Mouse (Mus musculus) embryonic facial prominence, embryonic 14.5 days (tissue): ENCODE measurements around the gene Rpl37a. TPM values are rescaled to one million over a fixed set of nuclear protein-coding genes. Genes with fewer than 3 reads are reported as not detected.

ENCODE experiments used
- ATAC-seq: fragments of 200-750 bp; cut with Nextera tagmentation; 2 replicates; pipeline ENCODE4 v1.8.0; 2017; ENCODE audit warnings: low read depth, moderate number of reproducible peaks, moderate TSS enrichment
- DNase-seq: peaks from one replicate; pipeline ENCODE4 v3.0.0-alpha.2; 2015; ENCODE audit warnings: low spot score
- H3K27ac ChIP-seq: fragments of 300-500 bp; sonication (generic); replicated peaks from 2 replicates; pipeline ENCODE4 v1.5.1; 2014; ENCODE audit warnings: low read depth, mild to moderate bottlenecking, low read length, moderate library complexity
- H3K27me3 ChIP-seq: fragments of 300-500 bp; sonication (generic); replicated peaks from 2 replicates; pipeline ENCODE4 v1.6.1; 2014; ENCODE audit warnings: low read length; ENCODE audit not compliant: control insufficient read depth, insufficient read depth
- H3K36me3 ChIP-seq: fragments of 300-500 bp; sonication (generic); 2 replicates; pipeline ENCODE4 v1.6.1; 2014; ENCODE audit warnings: low read length, mixed read lengths; ENCODE audit not compliant: control insufficient read depth, insufficient read depth
- H3K4me1 ChIP-seq: fragments of 300-500 bp; sonication (generic); 2 replicates; pipeline ENCODE4 v1.6.1; 2014; ENCODE audit warnings: antibody characterized with exemption, low read length; ENCODE audit not compliant: control insufficient read depth, insufficient read depth
- H3K4me2 ChIP-seq: fragments of 300-500 bp; sonication (generic); 2 replicates; pipeline ENCODE4 v1.6.1; 2014; ENCODE audit warnings: low read depth, mild to moderate bottlenecking, low read length, moderate library complexity, mixed read lengths
- H3K4me3 ChIP-seq: fragments of 300-500 bp; sonication (generic); 2 replicates; pipeline ENCODE4 v1.5.1; 2014; ENCODE audit warnings: low read depth, mild to moderate bottlenecking, low read length
- H3K9ac ChIP-seq: fragments of 300-500 bp; sonication (generic); 2 replicates; pipeline ENCODE4 v1.6.1; 2014; ENCODE audit warnings: low read depth, mild to moderate bottlenecking, low read length, moderate library complexity, mixed read lengths
- H3K9me3 ChIP-seq: fragments of 300-500 bp; sonication (generic); 2 replicates; pipeline ENCODE4 v1.6.1; 2016; ENCODE audit warnings: low read length; ENCODE audit not compliant: control insufficient read depth
- WGBS: fragments of 180-500 bp; shearing (Covaris S2); extraction: QIAGEN DNeasy Blood & Tissue Kit; methylation state at CpG from one replicate; pipeline ENCODE4 v1.1.7; 2014; 5-methylcytosine and 5-hydroxymethylcytosine counted together
- polyA plus RNA-seq: library from polyadenylated mRNA; unstranded; fragments of >200 nt; fragmentation: Nextera tagmentation; extraction: Ambion mirVana; gene quantifications from 2 replicates; pipeline ENCODE4 v1.2.1, GENCODE M21; 2014

Rpl37a gene
- polyA plus RNA-seq, 1 experiment from 2014 or later: 2,336 TPM

GRCm38 (mm10) chr1:72744816-72745506 lies 33.9 kb downstream of the Rpl37a start:
- Histone ChIP-seq H3K36me3 (no peaks in the 10 kb centered on the region), H3K9ac (no peak overlapping the region), H3K27ac (no peak overlapping the region), H3K4me3 (no peak overlapping the region), H3K4me1 (peaks cover 6% of the 10 kb centered on the region; the same call in 1 of the 2 replicates), H3K27me3 (no peaks in the 10 kb centered on the region), H3K4me2 (no peak overlapping the region), H3K9me3 (no peaks in the 10 kb centered on the region)
- 62% methylated on average over 8 of the region's 8 CpGs for WGBS
- DNase-seq (no peak), ATAC-seq (no peak)

- H3K36me3 ChIP-seq: no peaks in the 10 kb centered on the region
- H3K4me3 ChIP-seq: no peak overlapping the region
- H3K27ac ChIP-seq: peak overlapping the region; percentile 49
- WGBS: 48% methylated on average over 7 of the region's 7 CpGs
- DNase-seq (peak; percentile 87), ATAC-seq (peak; percentile 57; the same call in 1 of the 2 replicates)
- H3K4me1 ChIP-seq: peaks cover 7% of the 10 kb centered on the region; the same call in 1 of the 2 replicates
- H3K4me2 ChIP-seq: no peak overlapping the region
- no peak overlapping the region for H3K9ac ChIP-seq
- no peaks in the 10 kb centered on the region for H3K27me3 ChIP-seq
- no peaks in the 10 kb centered on the region for H3K9me3 ChIP-seq
Measured at GRCm38 (mm10) chr1:72746382-72746781, 35.3 kb downstream of the Rpl37a start.

- H3K4me3 ChIP-seq: no peak overlapping the region
- DNase-seq (no peak), ATAC-seq (no peak)
- WGBS: 65% methylated on average over 7 of the region's 7 CpGs
- peak overlapping the region; percentile 36; the same call in 1 of the 2 replicates for H3K27ac ChIP-seq
- H3K9me3 ChIP-seq: no peaks in the 10 kb centered on the region
- peaks cover 29% of the 10 kb centered on the region for H3K4me1 ChIP-seq
- no peak overlapping the region for H3K4me2 ChIP-seq
- H3K27me3 ChIP-seq: no peaks in the 10 kb centered on the region
- no peak overlapping the region for H3K9ac ChIP-seq
- no peaks in the 10 kb centered on the region for H3K36me3 ChIP-seq
Measured at GRCm38 (mm10) chr1:72751371-72751781, 40.3 kb downstream of the Rpl37a start.

GRCm38 (mm10) chr1:72753211-72753610 lies 42.1 kb downstream of the Rpl37a start:
- WGBS: 79% methylated on average over 6 of the region's 6 CpGs
- no peaks in the 10 kb centered on the region for H3K9me3 ChIP-seq
- ATAC-seq (no peak), DNase-seq (no peak)
- no peak overlapping the region for H3K4me3 ChIP-seq
- no peak overlapping the region for H3K4me2 ChIP-seq
- H3K27me3 ChIP-seq: no peaks in the 10 kb centered on the region
- no peaks in the 10 kb centered on the region for H3K36me3 ChIP-seq
- H3K4me1 ChIP-seq: peaks cover 25% of the 10 kb centered on the region
- H3K27ac ChIP-seq: no peak overlapping the region
- no peak overlapping the region for H3K9ac ChIP-seq

- Histone ChIP-seq H3K4me2 (no peak overlapping the region), H3K4me1 (peaks cover 25% of the 10 kb centered on the region), H3K27me3 (no peaks in the 10 kb centered on the region), H3K9me3 (no peaks in the 10 kb centered on the region), H3K27ac (no peak overlapping the region), H3K4me3 (no peak overlapping the region), H3K36me3 (no peaks in the 10 kb centered on the region), H3K9ac (no peak overlapping the region)
- ATAC-seq: no peak
- WGBS: 58% methylated on average over 8 of the region's 8 CpGs
- DNase-seq: no peak
Measured at GRCm38 (mm10) chr1:72755227-72755626, 44.1 kb downstream of the Rpl37a start.

- no peak for ATAC-seq
- peaks cover 25% of the 10 kb centered on the region for H3K4me1 ChIP-seq
- no peak overlapping the region for H3K9ac ChIP-seq
- H3K27ac ChIP-seq: 0 out of 2 replicates have a peak overlapping the region, but pooled peaks have one; percentile 18
- H3K9me3 ChIP-seq: no peaks in the 10 kb centered on the region
- H3K4me3 ChIP-seq: no peak overlapping the region
- H3K36me3 ChIP-seq: no peaks in the 10 kb centered on the region
- no peaks in the 10 kb centered on the region for H3K27me3 ChIP-seq
- DNase-seq: peak; percentile 61
- no peak overlapping the region; the same call in 1 of the 2 replicates for H3K4me2 ChIP-seq
- 47% methylated on average over 2 of the region's 2 CpGs for WGBS
Measured at GRCm38 (mm10) chr1:72755801-72756200, 44.7 kb downstream of the Rpl37a start.

- H3K27me3 ChIP-seq: no peaks in the 10 kb centered on the region
- no peak overlapping the region for H3K4me3 ChIP-seq
- H3K9ac ChIP-seq: no peak overlapping the region
- H3K4me1 ChIP-seq: peaks cover 26% of the 10 kb centered on the region
- ATAC-seq: no peak
- no peak overlapping the region for H3K27ac ChIP-seq
- no peaks in the 10 kb centered on the region for H3K9me3 ChIP-seq
- no peak overlapping the region for H3K4me2 ChIP-seq
- H3K36me3 ChIP-seq: no peaks in the 10 kb centered on the region
- DNase-seq: no peak
- WGBS: 76% methylated on average over 6 of the region's 6 CpGs
Measured at GRCm38 (mm10) chr1:72759758-72760157, 48.7 kb downstream of the Rpl37a start.
